Mouse (Mus musculus): ENCODE data around the gene Fmnl2. TPM values are rescaled to one million over a fixed set of nuclear protein-coding genes. Genes with fewer than 3 reads are reported as not detected.

The Fmnl2 gene
- polyA plus RNA-seq, 1 experiment from 2014 or later: 11.8 TPM

- H3K27ac ChIP-seq: no peak overlapping the region
- no peak for ATAC-seq (ENCODE audit: low FRiP score, low read depth)
- H3K27me3 ChIP-seq: no peaks in the 10 kb centered on the region
- peaks cover 20% of the 10 kb centered on the region for H3K36me3 ChIP-seq
- H3K4me1 ChIP-seq: peaks cover 54% of the 10 kb centered on the region
- no peak overlapping the region for H3K9ac ChIP-seq
- no peak overlapping the region for H3K4me3 ChIP-seq
- H3K9me3 ChIP-seq: peaks cover 6% of the 10 kb centered on the region; the same call in 1 of the 2 replicates
- 36% methylated on average over 5 of the region's 5 CpGs for WGBS
- H3K4me2 ChIP-seq (replicated peaks): no peak overlapping the region
These were observed 10.5 kb downstream of the Fmnl2 start for GRCm38 (mm10) chr2:52868181-52868580.

GRCm38 (mm10) chr2:52872636-52873035, 15.0 kb downstream of the Fmnl2 start:
- Histone ChIP-seq H3K9me3 (peaks cover under 1% of the 10 kb centered on the region; the same call in 1 of the 2 replicates), H3K9ac (no peak overlapping the region), H3K27me3 (no peaks in the 10 kb centered on the region), H3K4me2 (replicated peaks) (no peak overlapping the region), H3K27ac (no peak overlapping the region), H3K4me3 (no peak overlapping the region), H3K36me3 (peaks cover 9% of the 10 kb centered on the region), H3K4me1 (peaks cover 73% of the 10 kb centered on the region)
- ATAC-seq (ENCODE audit: low FRiP score, low read depth): no peak
- 75% methylated on average over 5 of the region's 5 CpGs for whole genome bisulfite sequencing

- peaks cover 1% of the 10 kb centered on the region; the same call in 1 of the 2 replicates for H3K36me3 ChIP-seq
- peak overlapping the region; percentile 48; the same call in 1 of the 2 replicates for H3K27ac ChIP-seq
- peak; percentile 60; the same call in 1 of the 2 replicates for ATAC-seq (ENCODE audit: low FRiP score, low read depth)
- no peaks in the 10 kb centered on the region for H3K27me3 ChIP-seq
- no peak overlapping the region for H3K9ac ChIP-seq
- no peak overlapping the region for H3K4me3 ChIP-seq
- 48% methylated on average over 18 of the region's 18 CpGs for WGBS
- H3K4me2 ChIP-seq (replicated peaks): peak overlapping the region; percentile 35
- peaks cover 65% of the 10 kb centered on the region for H3K4me1 ChIP-seq
- H3K9me3 ChIP-seq: no peaks in the 10 kb centered on the region
These were observed 15.8 kb downstream of the Fmnl2 start for GRCm38 (mm10) chr2:52873276-52874063.

GRCm38 (mm10) chr2:52874721-52875120, 17.1 kb downstream of the Fmnl2 start:
- Histone ChIP-seq H3K27me3 (no peaks in the 10 kb centered on the region), H3K4me1 (peaks cover 56% of the 10 kb centered on the region), H3K9ac (no peak overlapping the region), H3K4me3 (no peak overlapping the region), H3K4me2 (replicated peaks) (no peak overlapping the region), H3K9me3 (no peaks in the 10 kb centered on the region), H3K27ac (no peak overlapping the region), H3K36me3 (no peaks in the 10 kb centered on the region)
- no peak for ATAC-seq (ENCODE audit: low FRiP score, low read depth)

- Histone ChIP-seq H3K36me3 (no peaks in the 10 kb centered on the region), H3K4me1 (peaks cover 57% of the 10 kb centered on the region), H3K9me3 (no peaks in the 10 kb centered on the region), H3K27me3 (no peaks in the 10 kb centered on the region), H3K4me3 (no peak overlapping the region), H3K4me2 (replicated peaks) (no peak overlapping the region), H3K27ac (no peak overlapping the region), H3K9ac (no peak overlapping the region)
- ATAC-seq (ENCODE audit: low FRiP score, low read depth): no peak
- WGBS: 48% methylated on average over 9 of the region's 9 CpGs
These were observed 18.1 kb downstream of the Fmnl2 start for GRCm38 (mm10) chr2:52875801-52876200.

- Histone ChIP-seq H3K4me1 (peaks cover 47% of the 10 kb centered on the region), H3K9me3 (no peaks in the 10 kb centered on the region), H3K4me2 (replicated peaks) (no peak overlapping the region), H3K4me3 (no peak overlapping the region), H3K27me3 (no peaks in the 10 kb centered on the region), H3K9ac (no peak overlapping the region), H3K27ac (peak overlapping the region; percentile 64), H3K36me3 (0 out of 2 replicates have a peak, but pooled peaks cover 2% of the 10 kb centered on the region)
- WGBS: 88% methylated on average over 2 of the region's 2 CpGs
- ATAC-seq (ENCODE audit: low FRiP score, low read depth): no peak
These were observed 25.7 kb downstream of the Fmnl2 start for GRCm38 (mm10) chr2:52883401-52883800.

GRCm38 (mm10) chr2:52884082-52884481, 26.4 kb downstream of the Fmnl2 start:
- WGBS: 39% methylated on average over 4 of the region's 4 CpGs
- peaks cover 47% of the 10 kb centered on the region for H3K4me1 ChIP-seq
- H3K27me3 ChIP-seq: no peaks in the 10 kb centered on the region
- H3K27ac ChIP-seq: peak overlapping the region; percentile 64
- H3K9me3 ChIP-seq: no peaks in the 10 kb centered on the region
- H3K4me2 ChIP-seq (replicated peaks): no peak overlapping the region
- no peak overlapping the region for H3K4me3 ChIP-seq
- no peak overlapping the region for H3K9ac ChIP-seq
- peak; percentile 49 for ATAC-seq (ENCODE audit: low FRiP score, low read depth)
- H3K36me3 ChIP-seq: 0 out of 2 replicates have a peak, but pooled peaks cover 2% of the 10 kb centered on the region

GRCm38 (mm10) chr2:52885071-52885470, 27.4 kb downstream of the Fmnl2 start:
- Histone ChIP-seq H3K4me1 (peaks cover 44% of the 10 kb centered on the region), H3K36me3 (0 out of 2 replicates have a peak, but pooled peaks cover 2% of the 10 kb centered on the region), H3K9ac (no peak overlapping the region), H3K27ac (no peak overlapping the region), H3K9me3 (no peaks in the 10 kb centered on the region), H3K4me3 (no peak overlapping the region), H3K4me2 (replicated peaks) (no peak overlapping the region), H3K27me3 (no peaks in the 10 kb centered on the region)
- 47% methylated on average over 3 of the region's 3 CpGs for WGBS
- ATAC-seq (ENCODE audit: low FRiP score, low read depth): no peak

- Histone ChIP-seq H3K9me3 (no peaks in the 10 kb centered on the region), H3K27me3 (no peaks in the 10 kb centered on the region), H3K9ac (no peak overlapping the region), H3K4me1 (peaks cover 54% of the 10 kb centered on the region), H3K27ac (no peak overlapping the region), H3K4me2 (replicated peaks) (no peak overlapping the region), H3K4me3 (no peak overlapping the region), H3K36me3 (0 out of 2 replicates have a peak, but pooled peaks cover 2% of the 10 kb centered on the region)
- WGBS: 40% methylated on average over 2 of the region's 2 CpGs
- no peak for ATAC-seq (ENCODE audit: low FRiP score, low read depth)
These were observed 29.6 kb downstream of the Fmnl2 start for GRCm38 (mm10) chr2:52887281-52887680.

GRCm38 (mm10) chr2:52891115-52891514, 33.5 kb downstream of the Fmnl2 start:
- no peak overlapping the region for H3K4me2 ChIP-seq (replicated peaks)
- H3K9ac ChIP-seq: no peak overlapping the region
- ATAC-seq (ENCODE audit: low FRiP score, low read depth): no peak
- H3K4me3 ChIP-seq: no peak overlapping the region
- peaks cover 49% of the 10 kb centered on the region for H3K4me1 ChIP-seq
- 43% methylated on average over 8 of the region's 8 CpGs for WGBS
- H3K36me3 ChIP-seq: 0 out of 2 replicates have a peak, but pooled peaks cover 2% of the 10 kb centered on the region
- no peaks in the 10 kb centered on the region for H3K27me3 ChIP-seq
- no peaks in the 10 kb centered on the region for H3K9me3 ChIP-seq
- no peak overlapping the region for H3K27ac ChIP-seq

GRCm38 (mm10) chr2:52891744-52892143, 34.1 kb downstream of the Fmnl2 start:
- H3K36me3 ChIP-seq: 0 out of 2 replicates have a peak, but pooled peaks cover 2% of the 10 kb centered on the region
- H3K4me1 ChIP-seq: peaks cover 50% of the 10 kb centered on the region
- H3K4me2 ChIP-seq (replicated peaks): no peak overlapping the region

GRCm38 (mm10) chr2:52894983-52895621, 37.4 kb downstream of the Fmnl2 start:
- H3K4me3 ChIP-seq: no peak overlapping the region
- H3K9ac ChIP-seq: no peak overlapping the region
- WGBS: 63% methylated on average over 6 of the region's 6 CpGs
- no peak overlapping the region for H3K4me2 ChIP-seq (replicated peaks)
- peak; percentile 33; the same call in 1 of the 2 replicates for ATAC-seq (ENCODE audit: low FRiP score, low read depth)
- H3K27ac ChIP-seq: 0 out of 2 replicates have a peak overlapping the region, but pooled peaks have one; percentile 28
- H3K4me1 ChIP-seq: peaks cover 64% of the 10 kb centered on the region
- no peaks in the 10 kb centered on the region for H3K36me3 ChIP-seq
- no peaks in the 10 kb centered on the region for H3K9me3 ChIP-seq
- H3K27me3 ChIP-seq: no peaks in the 10 kb centered on the region

More at GRCm38 (mm10) chr2:52891744-52892143, 34.1 kb downstream of the Fmnl2 start:
- Histone ChIP-seq H3K27ac (no peak overlapping the region), H3K9ac (no peak overlapping the region), H3K4me3 (no peak overlapping the region), H3K9me3 (no peaks in the 10 kb centered on the region), H3K27me3 (no peaks in the 10 kb centered on the region)
- WGBS: 91% methylated on average over 2 of the region's 2 CpGs
- ATAC-seq (ENCODE audit: low FRiP score, low read depth): no peak

Measured in limb, embryonic 13.5 days (tissue).